Mouse (Mus musculus) liver, adult 2 months (tissue): ENCODE measurements around the gene Sh3rf1. TPM values are rescaled to one million over a fixed set of nuclear protein-coding genes. Genes with fewer than 3 reads are reported as not detected.

ENCODE experiments used
- DNase-seq: peaks from one replicate; pipeline ENCODE4 v3.0.0-alpha.2; 2011; ENCODE audit warnings: low read depth, low spot score; ENCODE audit errors: extremely low read depth
- H3K27ac ChIP-seq: fragments of 200-500 bp; replicated peaks from 2 replicates; pipeline ENCODE4 v1.5.1; 2012; ENCODE audit warnings: low read depth, mild to moderate bottlenecking, control low read depth, inconsistent platforms, low read length; ENCODE audit not compliant: insufficient read depth
- H3K27me3 ChIP-seq: fragments of 200-500 bp; 2 replicates; pipeline ENCODE4 v1.6.1; 2012; ENCODE audit warnings: mild to moderate bottlenecking, moderate library complexity, low read length, inconsistent platforms; ENCODE audit not compliant: control insufficient read depth, insufficient read depth
- H3K36me3 ChIP-seq: fragments of 200-500 bp; 2 replicates; pipeline ENCODE4 v1.6.1; 2012; ENCODE audit warnings: low read length, inconsistent platforms; ENCODE audit not compliant: control insufficient read depth, insufficient read depth
- H3K4me1 ChIP-seq: fragments of 200-500 bp; 2 replicates; pipeline ENCODE4 v1.6.1; 2011; ENCODE audit warnings: low read length; ENCODE audit not compliant: control insufficient read depth, insufficient read depth
- H3K4me3 ChIP-seq: fragments of 200-500 bp; 2 replicates; pipeline ENCODE4 v1.5.1; 2011; ENCODE audit warnings: low read depth, mild to moderate bottlenecking, control low read depth, low read length, moderate library complexity; ENCODE audit not compliant: insufficient read depth
- H3K79me2 ChIP-seq: fragments of 200-500 bp; 2 replicates; pipeline ENCODE4 v1.6.1; 2012; ENCODE audit warnings: inconsistent platforms, mild to moderate bottlenecking, low read length, moderate library complexity; ENCODE audit not compliant: control insufficient read depth, insufficient read depth
- H3K9ac ChIP-seq: fragments of 200-500 bp; 2 replicates; pipeline ENCODE4 v1.6.1; 2012; ENCODE audit warnings: low read depth, mild to moderate bottlenecking, control low read depth, inconsistent platforms, low read length
- CTCF ChIP-seq: fragments of 200-500 bp; IDR thresholded peaks from 2 replicates; pipeline ENCODE4 v1.5.1; 2011; ENCODE audit warnings: low read depth, low read length, control low read depth
- POLR2A ChIP-seq: fragments of 200-500 bp; IDR thresholded peaks from 2 replicates; pipeline ENCODE4 v1.6.1; 2011; ENCODE audit warnings: low read length, control low read depth; ENCODE audit not compliant: insufficient read depth; ENCODE audit errors: extremely low read depth
- WGBS: fragments of 180-500 bp; shearing (Covaris S2); methylation state at CpG from one replicate; pipeline ENCODE4 v1.1.7; 2018; 5-methylcytosine and 5-hydroxymethylcytosine counted together
- polyA plus RNA-seq: library from polyadenylated mRNA; depleted of rRNA; stranded (reverse); fragments of >200 nt; gene quantifications from 2 replicates; pipeline ENCODE4 v1.2.3, GENCODE M21; 2012
- total RNA-seq: library from RNA; depleted of rRNA; stranded (reverse); fragments of >200 nt; gene quantifications from 2 replicates; pipeline ENCODE4 v1.2.3, GENCODE M21; 2014

Gene Sh3rf1
- total and polyA plus RNA-seq, 2 experiments = 1.6 to 1.8 TPM

GRCm38 (mm10) chr8:61203035-61203826 lies 20.4 kb upstream of the Sh3rf1 start:
- no peak overlapping the region for H3K4me3 ChIP-seq
- no peak for DNase-seq
- no peak overlapping the region for H3K27ac ChIP-seq
- peaks cover 2% of the 10 kb centered on the region; the same call in 1 of the 2 replicates for H3K4me1 ChIP-seq
- no peaks in the 10 kb centered on the region for H3K27me3 ChIP-seq
- no peaks in the 10 kb centered on the region for H3K36me3 ChIP-seq
- H3K79me2 ChIP-seq = no peaks in the 10 kb centered on the region
- TF ChIP-seq POLR2A (no peak), CTCF (no peak)
- WGBS = 69% methylated on average over 5 of the region's 5 CpGs
- H3K9ac ChIP-seq = no peak overlapping the region

GRCm38 (mm10) chr8:61206876-61207275 lies 16.8 kb upstream of the Sh3rf1 start:
- H3K4me1 ChIP-seq = no peaks in the 10 kb centered on the region
- no peaks in the 10 kb centered on the region for H3K27me3 ChIP-seq
- H3K27ac ChIP-seq = no peak overlapping the region
- H3K36me3 ChIP-seq = no peaks in the 10 kb centered on the region
- H3K9ac ChIP-seq = no peak overlapping the region
- 66% methylated on average over 2 of the region's 2 CpGs for WGBS
- DNase-seq = no peak
- no peak overlapping the region for H3K4me3 ChIP-seq
- no peaks in the 10 kb centered on the region for H3K79me2 ChIP-seq
- no peak for TF ChIP-seq CTCF
- no peak for TF ChIP-seq POLR2A

GRCm38 (mm10) chr8:61207636-61208035 lies 16.0 kb upstream of the Sh3rf1 start:
- no peak for TF ChIP-seq CTCF
- no peak for TF ChIP-seq POLR2A
- 90% methylated on average over 4 of the region's 4 CpGs for WGBS

GRCm38 (mm10) chr8:61208719-61209118 lies 15.0 kb upstream of the Sh3rf1 start:
- H3K4me3 ChIP-seq = no peak overlapping the region
- no peak overlapping the region for H3K27ac ChIP-seq
- no peak overlapping the region for H3K9ac ChIP-seq
- H3K4me1 ChIP-seq = no peaks in the 10 kb centered on the region
- WGBS = 75% methylated on average over 9 of the region's 9 CpGs
- no peaks in the 10 kb centered on the region for H3K79me2 ChIP-seq
- TF ChIP-seq CTCF = no peak
- no peak for TF ChIP-seq POLR2A
- DNase-seq = no peak
- no peaks in the 10 kb centered on the region for H3K36me3 ChIP-seq
- no peaks in the 10 kb centered on the region for H3K27me3 ChIP-seq

More at GRCm38 (mm10) chr8:61207636-61208035, 16.0 kb upstream of the Sh3rf1 start:
- H3K27me3 ChIP-seq = no peaks in the 10 kb centered on the region
- no peaks in the 10 kb centered on the region for H3K36me3 ChIP-seq
- H3K4me1 ChIP-seq = no peaks in the 10 kb centered on the region
- H3K9ac ChIP-seq = no peak overlapping the region
- DNase-seq = no peak
- no peak overlapping the region for H3K27ac ChIP-seq
- H3K4me3 ChIP-seq = no peak overlapping the region
- no peaks in the 10 kb centered on the region for H3K79me2 ChIP-seq

GRCm38 (mm10) chr8:61210836-61211235 lies 12.8 kb upstream of the Sh3rf1 start:
- Histone ChIP-seq H3K36me3 (no peaks in the 10 kb centered on the region), H3K4me3 (no peak overlapping the region), H3K79me2 (no peaks in the 10 kb centered on the region), H3K27ac (no peak overlapping the region), H3K4me1 (no peaks in the 10 kb centered on the region), H3K27me3 (no peaks in the 10 kb centered on the region), H3K9ac (no peak overlapping the region)
- no peak for DNase-seq
- TF ChIP-seq CTCF (no peak), POLR2A (no peak)
- 93% methylated on average over 8 of the region's 8 CpGs for WGBS
